Mouse (Mus musculus): ENCODE results near the gene Adgrf5. TPM values are rescaled to one million over a fixed set of nuclear protein-coding genes. Genes with fewer than 3 reads are reported as not detected.
"Not testable (repeated sequence)": the region's sequence is repeated elsewhere in the genome, so short reads cannot be mapped to it uniquely, and the experiment has no call there.

Gene Adgrf5
- total RNA-seq, 2 experiments from 2014 or later: 74.0 to 89.6 TPM

- intact Hi-C loops (cut with DNase I): no loop called here
- no peak for DNase-seq
Measured at GRCm38 (mm10) chr17:43451216-43451615, 91.0 kb downstream of the Adgrf5 start.

GRCm38 (mm10) chr17:43458598-43458997 lies 98.3 kb downstream of the Adgrf5 start:
- peak; percentile 53 to 70 for DNase-seq
- intact Hi-C loops (cut with DNase I): loop anchor here (5.0 kb wide), 1 partner anchor 131 kb away; no protein-coding TSS in a partner anchor

- DNase-seq: no peak
- intact Hi-C loops (cut with DNase I): loop anchor here (1.0 to 5.0 kb wide), 2 partner anchors 132 to 194 kb away; no protein-coding TSS in a partner anchor
Measured at GRCm38 (mm10) chr17:43459737-43460230, 99.5 kb downstream of the Adgrf5 start.

GRCm38 (mm10) chr17:43460245-43461181 lies 100.3 kb downstream of the Adgrf5 start:
- intact Hi-C loops (cut with DNase I): loop anchor here (1.0 kb wide), 1 partner anchor 195 kb away; no protein-coding TSS in a partner anchor
- DNase-seq: peak; percentile 52 to 59

GRCm38 (mm10) chr17:43470039-43470438 lies 109.8 kb downstream of the Adgrf5 start:
- DNase-seq: no peak
- intact Hi-C loops (cut with DNase I): no loop called here

- no peak for DNase-seq
- intact Hi-C loops (cut with DNase I): no loop called here
Measured at GRCm38 (mm10) chr17:43472558-43472957, 112.3 kb downstream of the Adgrf5 start.

- intact Hi-C loops (cut with DNase I): no loop called here
- DNase-seq: no peak
Measured at GRCm38 (mm10) chr17:43474775-43475174, 114.5 kb downstream of the Adgrf5 start.

- intact Hi-C loops (cut with DNase I): no loop called here
- DNase-seq: no peak
Measured at GRCm38 (mm10) chr17:43477621-43478020, 117.4 kb downstream of the Adgrf5 start.

GRCm38 (mm10) chr17:43485982-43486381 lies 125.7 kb downstream of the Adgrf5 start:
- intact Hi-C loops (cut with DNase I): no loop called here
- DNase-seq: no peak

- DNase-seq: no peak
- intact Hi-C loops (cut with DNase I): no loop called here
Measured at GRCm38 (mm10) chr17:43488439-43489151, 128.3 kb downstream of the Adgrf5 start.

- intact Hi-C loops (cut with DNase I); DNase-seq: not testable (repeated sequence)
Measured at GRCm38 (mm10) chr17:43490371-43490770, 130.1 kb downstream of the Adgrf5 start.

GRCm38 (mm10) chr17:43495502-43495901 lies 135.3 kb downstream of the Adgrf5 start:
- intact Hi-C loops (cut with DNase I): no loop called here
- no peak for DNase-seq

GRCm38 (mm10) chr17:43497521-43497920 lies 137.3 kb downstream of the Adgrf5 start:
- intact Hi-C loops (cut with DNase I): no loop called here
- no peak for DNase-seq

- DNase-seq: no peak
- intact Hi-C loops (cut with DNase I): no loop called here
Measured at GRCm38 (mm10) chr17:43500513-43500912, 140.3 kb downstream of the Adgrf5 start.

GRCm38 (mm10) chr17:43501223-43501622 lies 141.0 kb downstream of the Adgrf5 start:
- intact Hi-C loops (cut with DNase I): no loop called here
- DNase-seq: no peak

GRCm38 (mm10) chr17:43501631-43502030 lies 141.4 kb downstream of the Adgrf5 start:
- intact Hi-C loops (cut with DNase I): no loop called here
- DNase-seq: no peak

- DNase-seq: no peak
- intact Hi-C loops (cut with DNase I): no loop called here
Measured at GRCm38 (mm10) chr17:43502592-43502991, 142.3 kb downstream of the Adgrf5 start, which contains the start of gene Mep1a. TSS of gene Mep1a (minus strand) at chr17:43502812.

- intact Hi-C loops (cut with DNase I): no loop called here
- no peak for DNase-seq
Measured at GRCm38 (mm10) chr17:43503861-43504593, 143.8 kb downstream of the Adgrf5 start.

GRCm38 (mm10) chr17:43504594-43504934 lies 144.3 kb downstream of the Adgrf5 start:
- DNase-seq: no peak
- intact Hi-C loops (cut with DNase I): no loop called here
